Mouse (Mus musculus): Measurements from ENCODE around the gene Arhgap21.

DNA sequence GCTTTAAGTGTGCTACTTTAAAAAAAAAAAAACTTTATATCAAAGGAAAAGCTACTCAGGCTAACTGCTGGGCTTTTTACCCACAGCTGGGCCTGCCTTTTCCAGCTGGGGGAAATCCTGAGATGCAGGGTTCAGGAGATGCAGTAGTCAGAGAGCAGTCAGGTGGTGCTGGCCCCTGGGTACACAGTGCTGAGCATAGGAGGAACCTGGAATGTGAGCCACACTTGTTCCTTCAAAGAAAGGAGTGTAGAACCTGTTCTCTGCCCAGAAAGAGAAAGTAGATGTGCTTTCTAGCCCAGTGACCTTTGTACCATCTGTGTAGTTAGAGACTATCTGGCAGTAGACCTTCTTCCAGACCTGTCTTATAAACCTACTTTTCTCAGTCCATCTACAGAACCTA is 100.6 kb downstream of the Arhgap21 start:
- TF ChIP-seq POLR2A (IDR thresholded peaks at IDR 0.05; ENCODE audit: low read depth, low read length) = no peak
- no peak for TF ChIP-seq CTCF (IDR thresholded peaks at IDR 0.05; ENCODE audit: borderline replicate concordance, insufficient read depth, low read length)

All from embryonic fibroblast, embryonic 13.5 days (primary cell).